In the genomic region with DNA sequence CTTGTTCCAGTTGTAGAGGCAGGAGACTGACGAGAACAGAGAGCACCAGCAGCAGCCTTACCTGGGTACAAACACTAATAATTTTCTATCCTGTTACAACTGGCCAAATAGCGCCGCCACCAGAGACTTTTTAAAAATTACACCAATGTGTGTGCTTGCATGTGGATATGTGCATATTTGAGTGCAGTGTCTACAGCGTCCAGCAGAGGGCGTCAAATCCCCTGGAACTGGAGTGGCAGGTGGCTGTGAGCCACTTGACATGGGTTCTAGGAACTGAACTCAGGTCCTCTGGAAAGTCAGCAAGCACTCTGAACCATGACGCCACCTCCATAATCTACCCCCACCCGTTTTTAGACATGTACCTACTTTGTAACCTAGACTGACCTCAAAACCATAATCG, we compare ENCODE assay signal across 22 mouse cellular contexts. TPM values are rescaled to one million over a fixed set of nuclear protein-coding genes. Genes with fewer than 3 reads are reported as not detected.
DNase-seq lines count a peak whose midpoint lies in the region; ATAC-seq and TF ChIP-seq lines count a peak whose summit lies in the region.
"Had no signal": no experiment of that assay in that cellular context is flagged by ENCODE, and none has a peak within 500 bp of the region (broad histone marks: within the 10 kb centered on the region; RNA-seq: fewer than 3 reads in every experiment).

No protein-coding gene starts in this region.

- no peak for DNase-seq in heart, adult 2 months
- no peak for DNase-seq in lung, adult 2 months
- no peak for DNase-seq in lung, adult 18-20 months
- DNase-seq in G1E (ENCODE audit: low spot score), result no peak
- DNase-seq in embryo, embryonic 9.5 days (ENCODE audit: extremely low spot score), result no peak
- DNase-seq: adrenal gland, postnatal 14 days; cerebellum, adult 11 months; embryo, embryonic 11 days; heart, adult 11 months; heart, postnatal 36 days; kidney, postnatal 4 days; left cerebral cortex, postnatal 4 days; midbrain, embryonic 14.5 days; right cerebral cortex, adult 18-20 months had no signal

- no peak for ATAC-seq in heart, embryonic 12.5 days (ENCODE audit: insufficient number of reproducible peaks, low FRiP score)
- ATAC-seq in G1E (ENCODE audit: extremely low read depth, insufficient number of reproducible peaks, low FRiP score, poor library complexity, severe bottlenecking), result no peak
- no peak for ATAC-seq in monocyte, adult 5-6 weeks (replicated peaks; ENCODE audit: insufficient number of reproducible peaks, low FRiP score, low TSS enrichment, poor library complexity, severe bottlenecking)
- ATAC-seq: inflammation-experienced regulatory T-cells, adult 6 months had no signal

- intact Hi-C loops in heart, adult 2 months (cut with DNase I), result no loop called here

- no peaks in the 10 kb centered on the region for H3K36me3 ChIP-seq in heart, adult 2 months (ENCODE audit: control insufficient read depth, insufficient read depth, low read length)
- peaks cover 6% of the 10 kb centered on the region; the same call in 1 of the 2 replicates for H3K36me3 ChIP-seq in heart, embryonic 12.5 days
- H3K36me3 ChIP-seq in G1E (replicated peaks), result no peaks in the 10 kb centered on the region

- WGBS in heart, adult 2 months, result 90% methylated on average over 8 of the region's 8 CpGs
- WGBS in heart, embryonic 12.5 days, result 83% methylated on average over 8 of the region's 8 CpGs
- 91% methylated on average over 8 of the region's 8 CpGs for WGBS in lung, adult 2 months
- 94% methylated on average over 8 of the region's 8 CpGs for WGBS in olfactory bulb, adult 2 months

- no peak overlapping the region for H3K4me3 ChIP-seq in heart, adult 2 months
- no peak overlapping the region for H3K4me3 ChIP-seq in heart, embryonic 12.5 days
- no peak overlapping the region for H3K4me3 ChIP-seq in lung, adult 2 months (replicated peaks; ENCODE audit: extremely low read depth, low read depth, low read length)
- H3K4me3 ChIP-seq in G1E (ENCODE audit: low read depth, low read length), result no peak overlapping the region
- no peak overlapping the region for H3K4me3 ChIP-seq in olfactory bulb, adult 2 months (ENCODE audit: insufficient read depth, low read depth, low read length)
- H3K4me3 ChIP-seq: neural tube, embryonic 13.5 days had no signal

- H3K9ac ChIP-seq in heart, adult 2 months (ENCODE audit: low read depth, low read length), result no peak overlapping the region
- no peak overlapping the region for H3K9ac ChIP-seq in heart, embryonic 12.5 days
- H3K9ac ChIP-seq: neural tube, embryonic 13.5 days had no signal

- TF ChIP-seq EP300 in heart, adult 2 months (IDR thresholded peaks at IDR 0.05; ENCODE audit: insufficient read depth, low read depth, low read length), result no peak

- peak; percentile 49 for TF ChIP-seq CTCF in heart, adult 2 months (IDR thresholded peaks at IDR 0.05)
- peak; percentile 20; the same call in 1 of the 2 replicates for TF ChIP-seq CTCF in lung, adult 2 months (IDR thresholded peaks at IDR 0.05; ENCODE audit: insufficient read depth, low read length)
- TF ChIP-seq CTCF in G1E (IDR thresholded peaks at IDR 0.05; ENCODE audit: low read depth, low read length), result peak; percentile 26; the same call in 1 of the 2 replicates
- TF ChIP-seq CTCF in olfactory bulb, adult 2 months (IDR thresholded peaks at IDR 0.05; ENCODE audit: insufficient read depth, low read depth, low read length), result 0 out of 2 replicates have a peak, but pooled peaks have one; percentile 27

- no peak overlapping the region for H3K27ac ChIP-seq in heart, adult 2 months
- H3K27ac ChIP-seq in heart, embryonic 12.5 days (ENCODE audit: poor library complexity, severe bottlenecking), result no peak overlapping the region
- no peak overlapping the region for H3K27ac ChIP-seq in olfactory bulb, adult 2 months (ENCODE audit: insufficient read depth, low read depth, low read length)
- H3K27ac ChIP-seq: neural tube, embryonic 13.5 days had no signal

- no peak overlapping the region for H3K4me2 ChIP-seq in heart, embryonic 12.5 days
- H3K4me2 ChIP-seq: neural tube, embryonic 13.5 days had no signal

- no peaks in the 10 kb centered on the region for H3K79me2 ChIP-seq in heart, adult 2 months (replicated peaks; ENCODE audit: control insufficient read depth, insufficient read depth, low read length)

- peaks cover 2% of the 10 kb centered on the region; the same call in 1 of the 2 replicates for H3K4me1 ChIP-seq in heart, adult 2 months (ENCODE audit: control insufficient read depth, insufficient read depth, low read length)
- peaks cover 5% of the 10 kb centered on the region for H3K4me1 ChIP-seq in heart, embryonic 12.5 days (replicated peaks)
- peaks cover under 1% of the 10 kb centered on the region; the same call in 1 of the 2 replicates for H3K4me1 ChIP-seq in lung, adult 2 months (ENCODE audit: control insufficient read depth, insufficient read depth, low read length)
- H3K4me1 ChIP-seq in G1E (ENCODE audit: insufficient read depth, low read depth, low read length), result no peaks in the 10 kb centered on the region
- peaks cover 7% of the 10 kb centered on the region; the same call in 1 of the 2 replicates for H3K4me1 ChIP-seq in olfactory bulb, adult 2 months (ENCODE audit: control insufficient read depth, insufficient read depth, low read length)

- TF ChIP-seq POLR2A in heart, adult 2 months (IDR thresholded peaks at IDR 0.05; ENCODE audit: insufficient read depth, low read depth, low read length), result no peak
- no peak for TF ChIP-seq POLR2A in lung, adult 2 months (IDR thresholded peaks at IDR 0.05; ENCODE audit: borderline replicate concordance, extremely low read depth, low read depth, low read length)
- no peak for TF ChIP-seq POLR2A in olfactory bulb, adult 2 months (IDR thresholded peaks at IDR 0.05; ENCODE audit: insufficient read depth, low read depth, low read length)

- 0 out of 2 replicates have a peak, but pooled peaks cover 4% of the 10 kb centered on the region for H3K9me3 ChIP-seq in heart, embryonic 12.5 days (replicated peaks)
- no peaks in the 10 kb centered on the region; the same call in 1 of the 2 replicates for H3K9me3 ChIP-seq in G1E (replicated peaks)
- H3K9me3 ChIP-seq: neural tube, embryonic 13.5 days had no signal

- no peaks in the 10 kb centered on the region for H3K27me3 ChIP-seq in heart, adult 2 months (ENCODE audit: control insufficient read depth, insufficient read depth, low read length)
- H3K27me3 ChIP-seq in heart, embryonic 12.5 days (replicated peaks), result no peaks in the 10 kb centered on the region
- H3K27me3 ChIP-seq in G1E (ENCODE audit: insufficient read depth, low read length), result peaks cover 27% of the 10 kb centered on the region
- H3K27me3 ChIP-seq: neural tube, embryonic 13.5 days had no signal

RNA-seq across cellular contexts. Expression of gene Dusp3, which starts 17.4 kb away (rescaled TPM):
- total RNA-seq in heart, adult 2 months (2021), result 100 to 1,000 TPM; 103 to 131 TPM
- polyA plus RNA-seq in heart, adult 2 months (2012; rRNA removed), result 97.7 and 101 TPM in 2 replicates
- polyA plus RNA-seq in heart, embryonic 12.5 days (2016; fragmentation: Nextera tagmentation; extraction: Ambion mirVana), result 53.7 and 54.9 TPM in 2 replicates
- 176 and 296 TPM in 2 replicates for polyA plus RNA-seq in lung, adult 2 months (2012; rRNA removed)
- total RNA-seq in G1E (2014; fragmentation: Nextera tagmentation) (12.5 and 17.3 TPM in 2 replicates), G1E (2017) (14.6 and 16.0 TPM in 2 replicates)
- polyA plus RNA-seq in G1E (2012), result 3.4 and 4.8 TPM in 2 replicates
- not detected in 2 replicates for polyA plus RNA-seq in olfactory bulb, adult 2 months (2012; ENCODE audit: insufficient read depth, insufficient read length, low replicate concordance, missing spikeins)
- 32.4 to 36.2 TPM (median 35.3 TPM) in 3 replicates for total RNA-seq in monocyte, adult 5-6 weeks (2017)

RNA-seq across cellular contexts. Expression of gene Cfap97d1, which starts 20.2 kb away (rescaled TPM):
- total RNA-seq in heart, adult 2 months (2021), result not detected
- polyA plus RNA-seq in heart, adult 2 months (2012; rRNA removed), result not detected in 2 replicates
- not detected in 2 replicates for polyA plus RNA-seq in heart, embryonic 12.5 days (2016; fragmentation: Nextera tagmentation; extraction: Ambion mirVana)
- not detected in 2 replicates for polyA plus RNA-seq in lung, adult 2 months (2012; rRNA removed)
- total RNA-seq in G1E (2014; fragmentation: Nextera tagmentation), result not detected in 2 replicates
- total RNA-seq in G1E (2017), result not detected in 2 replicates
- polyA plus RNA-seq in G1E (2012), result not detected in 2 replicates
- not detected in 2 replicates for polyA plus RNA-seq in olfactory bulb, adult 2 months (2012; ENCODE audit: insufficient read depth, insufficient read length, low replicate concordance, missing spikeins)
- 2.4 TPM in 1 of 3 replicates, not detected in the others for total RNA-seq in monocyte, adult 5-6 weeks (2017)
- total RNA-seq: adrenal gland, postnatal 14 days; heart, postnatal 36 days; left cerebral cortex, postnatal 4 days had no signal
- polyA plus RNA-seq: C2C12; frontal cortex, adult 2 months; inflammation-experienced regulatory T-cells, adult 6 months; midbrain, embryonic 14.5 days; neural tube, embryonic 13.5 days; thymus, postnatal 0 days had no signal

RNA-seq across cellular contexts. Expression of gene Mpp3, which starts 24.0 kb away (rescaled TPM):
- 1 to 10 TPM; 1.4 to 1.5 TPM for total RNA-seq in heart, adult 2 months (2021)
- polyA plus RNA-seq in heart, adult 2 months (2012; rRNA removed), result 4.5 and 5.3 TPM in 2 replicates
- polyA plus RNA-seq in heart, embryonic 12.5 days (2016; fragmentation: Nextera tagmentation; extraction: Ambion mirVana), result 4.1 and 4.5 TPM in 2 replicates
- 2.4 and 4.0 TPM in 2 replicates for polyA plus RNA-seq in lung, adult 2 months (2012; rRNA removed)
- total RNA-seq in G1E (2014; fragmentation: Nextera tagmentation) (not detected in 2 replicates), G1E (2017) (0.06 and 0.22 TPM in 2 replicates)
- not detected in 2 replicates for polyA plus RNA-seq in G1E (2012)
- polyA plus RNA-seq in olfactory bulb, adult 2 months (2012; ENCODE audit: insufficient read depth, insufficient read length, low replicate concordance, missing spikeins), result not detected in 2 replicates
- total RNA-seq in monocyte, adult 5-6 weeks (2017), result not detected in 3 replicates

RNA-seq across cellular contexts. Expression of gene Cd300lg, which starts 37.1 kb away (rescaled TPM):
- total RNA-seq in heart, adult 2 months (2021), result 10 to 100 TPM; 51.6 to 70.1 TPM
- 102 and 143 TPM in 2 replicates for polyA plus RNA-seq in heart, adult 2 months (2012; rRNA removed)
- polyA plus RNA-seq in heart, embryonic 12.5 days (2016; fragmentation: Nextera tagmentation; extraction: Ambion mirVana), result 1.6 and 1.9 TPM in 2 replicates
- 7.8 and 12.0 TPM in 2 replicates for polyA plus RNA-seq in lung, adult 2 months (2012; rRNA removed)
- total RNA-seq in G1E (2014; fragmentation: Nextera tagmentation), result not detected in 2 replicates
- 0.06 TPM in 1 of 2 replicates, not detected in the other for total RNA-seq in G1E (2017)
- polyA plus RNA-seq in G1E (2012), result not detected in 2 replicates
- polyA plus RNA-seq in olfactory bulb, adult 2 months (2012; ENCODE audit: insufficient read depth, insufficient read length, low replicate concordance, missing spikeins), result not detected in 2 replicates
- total RNA-seq in monocyte, adult 5-6 weeks (2017), result 2.0 to 8.0 TPM (median 3.3 TPM) in 3 replicates
- total RNA-seq: left cerebral cortex, postnatal 4 days had no signal
- polyA plus RNA-seq: C2C12 had no signal

RNA-seq across cellular contexts. Expression of gene Sost, which starts 37.4 kb away (rescaled TPM):
- 1 to 10 TPM; 2.1 to 3.2 TPM for total RNA-seq in heart, adult 2 months (2021)
- polyA plus RNA-seq in heart, adult 2 months (2012; rRNA removed), result 5.8 and 7.0 TPM in 2 replicates
- 0.77 and 1.6 TPM in 2 replicates for polyA plus RNA-seq in heart, embryonic 12.5 days (2016; fragmentation: Nextera tagmentation; extraction: Ambion mirVana)
- polyA plus RNA-seq in lung, adult 2 months (2012; rRNA removed), result 2.0 and 2.2 TPM in 2 replicates
- total RNA-seq in G1E (2014; fragmentation: Nextera tagmentation), result not detected in 2 replicates
- total RNA-seq in G1E (2017), result 0.06 TPM in 1 of 2 replicates, not detected in the other
- not detected in 2 replicates for polyA plus RNA-seq in G1E (2012)
- not detected in 2 replicates for polyA plus RNA-seq in olfactory bulb, adult 2 months (2012; ENCODE audit: insufficient read depth, insufficient read length, low replicate concordance, missing spikeins)
- not detected in 3 replicates for total RNA-seq in monocyte, adult 5-6 weeks (2017)
- total RNA-seq: adrenal gland, postnatal 14 days; left cerebral cortex, postnatal 4 days had no signal
- polyA plus RNA-seq: inflammation-experienced regulatory T-cells, adult 6 months; midbrain, embryonic 14.5 days had no signal
